Mouse (Mus musculus) liver, embryonic 16.5 days (tissue): ENCODE measurements around the gene Zdhhc6. TPM values are rescaled to one million over a fixed set of nuclear protein-coding genes. Genes with fewer than 3 reads are reported as not detected.

ENCODE experiments used
- ATAC-seq: fragments of 200-750 bp; cut with Nextera tagmentation; 2 replicates; pipeline ENCODE4 v1.8.0; 2017; ENCODE audit warnings: low read depth, mild to moderate bottlenecking, moderate number of reproducible peaks, moderate library complexity
- H3K27ac ChIP-seq: fragments of 300-500 bp; sonication (generic); 2 replicates; pipeline ENCODE4 v1.5.1; 2014; ENCODE audit warnings: mild to moderate bottlenecking, low read length
- H3K27me3 ChIP-seq: fragments of 300-500 bp; sonication (generic); 2 replicates; pipeline ENCODE4 v1.6.1; 2014; ENCODE audit warnings: low read depth, low read length, mixed read lengths; ENCODE audit not compliant: control insufficient read depth, insufficient read depth
- H3K36me3 ChIP-seq: fragments of 300-500 bp; sonication (generic); 2 replicates; pipeline ENCODE4 v1.6.1; 2014; ENCODE audit warnings: mild to moderate bottlenecking; ENCODE audit not compliant: control insufficient read depth, insufficient read depth
- H3K4me1 ChIP-seq: fragments of 300-500 bp; sonication (generic); 2 replicates; pipeline ENCODE4 v1.6.1; 2014; ENCODE audit warnings: low read depth, low read length, mixed read lengths; ENCODE audit not compliant: control insufficient read depth
- H3K4me2 ChIP-seq: fragments of 300-500 bp; sonication (generic); 2 replicates; pipeline ENCODE4 v1.6.1; 2014; ENCODE audit warnings: low read depth, low read length, mixed read lengths
- H3K4me3 ChIP-seq: fragments of 300-500 bp; sonication (generic); 2 replicates; pipeline ENCODE4 v1.5.1; 2014; ENCODE audit warnings: low read depth, mild to moderate bottlenecking, low read length
- H3K9ac ChIP-seq: fragments of 300-500 bp; sonication (generic); 2 replicates; pipeline ENCODE4 v1.6.1; 2014; ENCODE audit warnings: low read depth, low read length
- H3K9me3 ChIP-seq: fragments of 300-500 bp; sonication (generic); replicated peaks from 2 replicates; pipeline ENCODE4 v1.6.1; 2016; ENCODE audit warnings: low read length; ENCODE audit not compliant: control insufficient read depth
- WGBS: fragments of 180-500 bp; shearing (Covaris S2); extraction: QIAGEN DNeasy Blood & Tissue Kit; methylation state at CpG from one replicate; pipeline ENCODE4 v1.1.7; 2014; ENCODE audit not compliant: insufficient replicate concordance; 5-methylcytosine and 5-hydroxymethylcytosine counted together
- polyA plus RNA-seq: library from polyadenylated mRNA; unstranded; fragments of >200 nt; fragmentation: Nextera tagmentation; extraction: Ambion mirVana; gene quantifications from 2 replicates; pipeline ENCODE4 v1.2.1, GENCODE M21; 2015

The Zdhhc6 gene
- polyA plus RNA-seq, 1 experiment from 2014 or later = 48.5 TPM

DNA sequence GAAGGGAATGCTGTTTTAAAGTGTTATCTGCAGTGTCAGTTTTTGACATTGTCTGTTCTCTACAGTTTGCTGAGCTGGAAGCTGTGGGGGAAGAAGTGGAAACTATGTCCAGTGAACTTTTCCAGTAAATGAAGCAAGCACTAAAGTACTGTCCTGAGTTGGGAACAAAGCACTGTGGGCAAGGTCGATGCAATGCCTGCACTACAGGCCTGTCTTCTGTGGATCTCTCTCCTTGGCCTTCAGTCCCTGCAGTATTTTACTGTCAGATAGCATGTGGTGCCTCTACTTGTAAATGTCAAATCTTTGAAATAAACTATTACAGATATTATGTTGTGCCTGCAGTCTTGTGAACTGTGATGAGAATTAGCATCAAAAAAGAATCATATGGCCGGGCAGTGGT, 19.5 kb downstream of the Zdhhc6 start:
- no peaks in the 10 kb centered on the region for H3K27me3 ChIP-seq
- no peak overlapping the region for H3K9ac ChIP-seq
- no peak overlapping the region for H3K4me2 ChIP-seq
- ATAC-seq = no peak
- no peak overlapping the region for H3K4me3 ChIP-seq
- peaks cover 18% of the 10 kb centered on the region for H3K4me1 ChIP-seq
- 79% methylated on average over 2 of the region's 2 CpGs for WGBS
- H3K9me3 ChIP-seq = no peaks in the 10 kb centered on the region
- no peak overlapping the region for H3K27ac ChIP-seq
- H3K36me3 ChIP-seq = peaks cover 51% of the 10 kb centered on the region

- Histone ChIP-seq H3K27me3 (no peaks in the 10 kb centered on the region), H3K27ac (peak overlapping the region; percentile 34; the same call in 1 of the 2 replicates), H3K9ac (no peak overlapping the region), H3K4me3 (no peak overlapping the region), H3K9me3 (no peaks in the 10 kb centered on the region), H3K4me2 (no peak overlapping the region), H3K4me1 (peaks cover 18% of the 10 kb centered on the region), H3K36me3 (peaks cover 47% of the 10 kb centered on the region)
- ATAC-seq = 0 out of 2 replicates have a peak, but pooled peaks have one; percentile 33
- WGBS = 40% methylated on average over 3 of the region's 3 CpGs
Measured at GRCm38 (mm10) chr19:55295556-55295955, 20.3 kb downstream of the Zdhhc6 start.

GRCm38 (mm10) chr19:55295075-55295474, 20.8 kb downstream of the Zdhhc6 start:
- Histone ChIP-seq H3K36me3 (peaks cover 50% of the 10 kb centered on the region), H3K27ac (peak overlapping the region; percentile 34; the same call in 1 of the 2 replicates), H3K9me3 (no peaks in the 10 kb centered on the region), H3K4me2 (no peak overlapping the region), H3K4me3 (no peak overlapping the region), H3K9ac (no peak overlapping the region), H3K27me3 (no peaks in the 10 kb centered on the region), H3K4me1 (peaks cover 18% of the 10 kb centered on the region)
- ATAC-seq = peak; percentile 71
- 29% methylated on average over 9 of the region's 9 CpGs for WGBS

GRCm38 (mm10) chr19:55293175-55293574, 22.7 kb downstream of the Zdhhc6 start:
- no peaks in the 10 kb centered on the region for H3K9me3 ChIP-seq
- H3K9ac ChIP-seq = no peak overlapping the region; the same call in 1 of the 2 replicates
- no peaks in the 10 kb centered on the region for H3K27me3 ChIP-seq
- ATAC-seq = no peak
- H3K27ac ChIP-seq = peak overlapping the region; percentile 46; the same call in 1 of the 2 replicates
- peaks cover 62% of the 10 kb centered on the region for H3K36me3 ChIP-seq
- no peak overlapping the region for H3K4me3 ChIP-seq
- peaks cover 18% of the 10 kb centered on the region for H3K4me1 ChIP-seq
- WGBS = 19% methylated on average over 4 of the region's 4 CpGs
- H3K4me2 ChIP-seq = no peak overlapping the region

DNA sequence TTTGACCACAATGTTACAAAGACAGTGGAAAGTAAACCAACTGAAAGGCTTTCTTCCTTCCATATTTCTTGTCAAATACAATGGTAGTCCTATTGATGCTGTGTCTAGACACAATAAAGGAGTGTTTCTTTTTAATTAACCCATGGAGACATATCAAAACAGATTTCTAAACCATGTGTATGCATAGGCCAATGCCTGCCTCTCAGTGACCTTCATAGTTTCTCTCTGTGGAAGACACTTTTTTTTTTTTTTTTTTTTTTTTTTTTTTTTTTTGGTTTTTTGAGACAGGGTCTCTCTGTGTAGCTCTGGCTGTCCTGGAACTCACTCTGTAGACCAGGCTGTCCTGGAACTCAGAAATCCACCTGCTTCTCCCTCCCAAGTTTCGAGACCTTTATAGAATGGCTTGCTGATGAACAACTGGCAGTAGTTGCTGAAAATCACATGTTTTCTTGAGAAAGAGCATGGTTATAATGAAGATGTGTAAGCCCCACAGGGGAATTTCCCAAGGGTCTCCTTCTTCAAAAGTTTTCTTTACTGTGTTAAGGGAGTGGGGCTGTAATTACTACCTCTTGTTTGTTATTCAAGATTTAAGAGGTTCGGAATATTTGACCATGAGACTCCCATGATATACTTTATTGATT, 23.5 kb downstream of the Zdhhc6 start:
- H3K27me3 ChIP-seq = no peaks in the 10 kb centered on the region
- H3K4me2 ChIP-seq = no peak overlapping the region
- WGBS = 75% methylated on average over 2 of the region's 2 CpGs
- no peak overlapping the region for H3K4me3 ChIP-seq
- no peak overlapping the region for H3K27ac ChIP-seq
- no peak for ATAC-seq
- H3K4me1 ChIP-seq = peaks cover 18% of the 10 kb centered on the region
- H3K9ac ChIP-seq = no peak overlapping the region
- H3K36me3 ChIP-seq = peaks cover 63% of the 10 kb centered on the region
- H3K9me3 ChIP-seq = no peaks in the 10 kb centered on the region

DNA sequence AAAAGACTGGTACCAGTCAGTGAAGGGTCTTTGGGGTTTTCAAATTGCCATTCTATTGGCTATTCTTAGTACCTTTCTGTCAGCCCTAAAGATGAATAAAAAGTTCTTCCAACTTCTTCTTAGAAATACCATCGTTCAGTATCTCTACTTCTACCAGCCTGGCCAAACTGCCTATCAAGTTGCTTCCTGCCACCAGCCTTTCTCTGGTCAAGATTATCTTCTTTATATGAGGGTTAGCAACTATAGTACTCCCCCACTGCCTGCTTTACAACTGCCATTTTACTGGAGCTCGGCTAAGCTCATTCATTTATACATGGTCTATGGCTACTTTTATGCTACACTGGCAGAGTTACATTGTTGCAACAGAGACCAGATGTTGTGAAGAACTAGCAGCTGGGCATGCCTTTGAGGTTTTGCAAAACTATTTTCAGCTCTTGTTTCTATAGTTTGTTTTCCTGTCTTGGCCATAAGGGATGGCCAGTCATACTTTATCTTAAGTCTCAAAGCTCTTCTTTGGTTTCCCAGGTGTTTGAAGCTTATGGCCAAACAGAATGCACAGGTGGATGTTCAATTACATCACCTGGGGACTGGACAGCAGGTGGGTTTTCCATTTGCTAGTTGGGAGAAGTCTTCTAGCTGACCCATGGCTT, 25.1 kb downstream of the Zdhhc6 start:
- Histone ChIP-seq H3K9ac (no peak overlapping the region), H3K4me3 (no peak overlapping the region), H3K9me3 (no peaks in the 10 kb centered on the region), H3K4me2 (no peak overlapping the region), H3K27ac (no peak overlapping the region), H3K4me1 (peaks cover 21% of the 10 kb centered on the region), H3K27me3 (no peaks in the 10 kb centered on the region), H3K36me3 (peaks cover 57% of the 10 kb centered on the region)
- WGBS = 32% methylated on average over 2 of the region's 2 CpGs
- ATAC-seq = no peak

GRCm38 (mm10) chr19:55288974-55289373, 26.9 kb downstream of the Zdhhc6 start:
- no peak overlapping the region for H3K4me2 ChIP-seq
- no peak overlapping the region for H3K4me3 ChIP-seq
- no peak overlapping the region for H3K27ac ChIP-seq
- no peak for ATAC-seq
- no peak overlapping the region for H3K9ac ChIP-seq
- H3K27me3 ChIP-seq = no peaks in the 10 kb centered on the region
- peaks cover 49% of the 10 kb centered on the region for H3K36me3 ChIP-seq
- H3K4me1 ChIP-seq = peaks cover 17% of the 10 kb centered on the region
- H3K9me3 ChIP-seq = no peaks in the 10 kb centered on the region

DNA sequence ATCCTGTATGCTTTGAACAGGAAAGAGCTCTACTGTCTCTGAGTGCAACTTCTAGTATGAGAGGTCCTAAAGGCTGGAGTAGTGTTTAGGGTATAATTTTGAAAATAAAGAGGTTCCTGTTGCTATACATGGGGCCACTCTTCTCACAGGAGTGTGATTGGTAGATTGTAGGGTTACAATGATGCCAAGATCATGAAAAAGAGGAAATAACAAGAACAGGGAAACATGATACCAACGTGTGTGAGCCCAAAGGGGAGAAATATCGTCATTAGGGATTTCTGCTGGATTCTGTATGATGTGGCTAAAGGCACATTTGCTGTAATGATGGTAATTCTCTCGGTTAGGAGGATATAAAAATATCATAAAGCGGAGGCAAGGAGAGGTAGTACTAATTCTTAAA, 29.8 kb downstream of the Zdhhc6 start:
- Histone ChIP-seq H3K27ac (peak overlapping the region; percentile 4; the same call in 1 of the 2 replicates), H3K4me3 (peak overlapping the region; percentile 26), H3K4me2 (peak overlapping the region; percentile 64), H3K36me3 (peaks cover 60% of the 10 kb centered on the region), H3K9ac (0 out of 2 replicates have a peak overlapping the region, but pooled peaks have one; percentile 8), H3K27me3 (no peaks in the 10 kb centered on the region), H3K4me1 (peaks cover 20% of the 10 kb centered on the region), H3K9me3 (no peaks in the 10 kb centered on the region)
- 79% methylated on average over 4 of the region's 4 CpGs for WGBS
- ATAC-seq = no peak

DNA sequence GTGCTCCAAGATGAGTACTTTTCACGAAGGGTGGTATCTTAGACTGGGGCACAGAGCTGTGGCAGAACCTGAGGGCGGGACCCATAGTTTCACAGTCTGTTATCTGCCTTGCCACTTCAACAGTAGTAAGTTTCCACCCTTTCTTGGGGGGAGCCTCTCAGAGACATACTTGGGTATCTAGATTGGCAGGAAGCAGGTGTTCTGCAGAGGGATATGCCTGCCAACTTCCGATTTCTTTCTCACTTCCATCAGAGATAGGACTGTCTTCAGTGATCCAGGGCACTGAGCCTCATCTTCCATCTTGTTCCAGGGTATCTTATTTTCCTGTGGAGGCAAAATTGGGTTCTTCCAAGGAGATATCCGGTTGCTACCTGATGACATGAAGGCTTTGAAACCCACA, 31.7 kb downstream of the Zdhhc6 start:
- peak overlapping the region; percentile 58 for H3K9ac ChIP-seq
- peak overlapping the region; percentile 64 for H3K4me2 ChIP-seq
- WGBS = 28% methylated on average over 4 of the region's 4 CpGs
- H3K4me1 ChIP-seq = peaks cover 20% of the 10 kb centered on the region
- peak overlapping the region; percentile 91 for H3K27ac ChIP-seq
- peaks cover 62% of the 10 kb centered on the region for H3K36me3 ChIP-seq
- H3K9me3 ChIP-seq = no peaks in the 10 kb centered on the region
- H3K27me3 ChIP-seq = no peaks in the 10 kb centered on the region
- peak overlapping the region; percentile 57 for H3K4me3 ChIP-seq
- peak; percentile 98 for ATAC-seq
